Comparison of ENCODE assay signal across 1 mouse cellular context in the genomic region with DNA sequence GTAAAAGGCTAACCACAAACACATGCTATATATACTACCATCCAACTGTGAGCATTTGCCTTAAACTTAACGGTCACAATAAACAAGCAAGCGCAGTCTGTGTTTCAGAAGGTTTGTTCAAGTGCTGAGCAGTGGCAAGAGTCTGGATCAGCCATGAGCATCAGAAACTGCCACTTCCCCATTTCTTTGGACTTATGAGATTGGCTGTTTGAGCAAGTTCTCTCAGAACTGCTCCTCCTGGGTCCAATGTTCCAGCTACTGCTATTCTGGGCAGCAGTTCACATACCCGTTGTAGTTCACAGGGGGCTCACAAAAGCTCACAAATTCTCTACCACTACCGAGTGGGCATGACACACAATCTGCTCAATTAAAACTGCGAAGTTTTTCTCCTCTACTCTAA.
TF ChIP-seq lines count a peak whose summit lies in the region.

No protein-coding gene starts in this region.

TF ChIP-seq in CH12.LX, 34 proteins besides CTCF, POLR2A, EP300 and RAD21 (continued from another document):
- TF ChIP-seq MYC (IDR thresholded peaks at IDR 0.05; ENCODE audit: low read depth, low read length) (no peak), GABPA (IDR thresholded peaks at IDR 0.05; ENCODE audit: insufficient replicate concordance, low read depth, low read length) (no peak), ELF1 (IDR thresholded peaks at IDR 0.05; ENCODE audit: low read depth, low read length) (no peak), TBP (conservative IDR thresholded peaks at IDR 0.05; ENCODE audit: low read depth, low read length) (no peak), USF1 (IDR thresholded peaks at IDR 0.05; ENCODE audit: low read depth, low read length) (no peak)
